Mouse (Mus musculus) T-helper 17 cell (primary cell): ENCODE data around the gene Thap3.

Experiments used
- in situ Hi-C, 2 experiments: fragments of 300-600 bp; cut with MboI, MseI; formaldehyde crosslinking; loops; 1 replicate in 1 of 2; 2 replicates in 1 of 2; pipeline ENCODE4 v1.15.1; 2025; ENCODE audit warnings: high pct_unique_total_duplicates in 2 of 2

Thap3 gene

DNA sequence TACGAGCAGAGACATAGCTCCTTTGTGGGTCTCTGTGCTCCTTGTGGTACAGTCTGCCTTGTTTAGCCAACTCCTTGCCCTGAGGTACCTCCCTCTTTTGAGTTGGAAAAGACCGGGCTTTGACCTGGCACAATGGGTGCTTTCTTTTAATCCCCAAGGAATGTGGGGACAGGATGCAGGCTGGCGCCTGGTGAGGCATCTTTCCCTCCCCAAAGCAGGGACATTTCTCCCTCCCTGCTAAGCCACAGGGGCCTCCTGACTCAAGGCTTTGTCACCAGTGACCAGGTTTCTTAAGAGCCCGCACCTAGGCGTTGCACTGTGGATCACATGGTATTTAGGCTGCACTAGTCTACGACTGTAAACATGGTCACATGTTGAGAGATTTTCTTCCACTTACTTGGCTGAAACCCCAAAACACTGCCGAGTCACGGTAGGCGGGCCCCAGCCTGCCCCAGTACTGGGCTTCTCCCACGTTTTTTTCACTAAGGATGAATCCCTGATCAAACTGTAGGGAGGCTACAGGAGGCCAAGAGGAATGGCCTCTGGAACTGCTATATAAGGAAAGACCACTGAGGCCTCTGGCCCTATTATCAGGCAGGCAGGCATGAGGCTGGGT lies 21.4 kb upstream of the Thap3 start:
- in situ Hi-C loops, result loop anchor here in 1 of 2 experiments (5.0 to 10.0 kb wide), 3 partner anchors 148 to 1215 kb away; partner anchors contain the start of genes Camta1 and Vamp3

DNA sequence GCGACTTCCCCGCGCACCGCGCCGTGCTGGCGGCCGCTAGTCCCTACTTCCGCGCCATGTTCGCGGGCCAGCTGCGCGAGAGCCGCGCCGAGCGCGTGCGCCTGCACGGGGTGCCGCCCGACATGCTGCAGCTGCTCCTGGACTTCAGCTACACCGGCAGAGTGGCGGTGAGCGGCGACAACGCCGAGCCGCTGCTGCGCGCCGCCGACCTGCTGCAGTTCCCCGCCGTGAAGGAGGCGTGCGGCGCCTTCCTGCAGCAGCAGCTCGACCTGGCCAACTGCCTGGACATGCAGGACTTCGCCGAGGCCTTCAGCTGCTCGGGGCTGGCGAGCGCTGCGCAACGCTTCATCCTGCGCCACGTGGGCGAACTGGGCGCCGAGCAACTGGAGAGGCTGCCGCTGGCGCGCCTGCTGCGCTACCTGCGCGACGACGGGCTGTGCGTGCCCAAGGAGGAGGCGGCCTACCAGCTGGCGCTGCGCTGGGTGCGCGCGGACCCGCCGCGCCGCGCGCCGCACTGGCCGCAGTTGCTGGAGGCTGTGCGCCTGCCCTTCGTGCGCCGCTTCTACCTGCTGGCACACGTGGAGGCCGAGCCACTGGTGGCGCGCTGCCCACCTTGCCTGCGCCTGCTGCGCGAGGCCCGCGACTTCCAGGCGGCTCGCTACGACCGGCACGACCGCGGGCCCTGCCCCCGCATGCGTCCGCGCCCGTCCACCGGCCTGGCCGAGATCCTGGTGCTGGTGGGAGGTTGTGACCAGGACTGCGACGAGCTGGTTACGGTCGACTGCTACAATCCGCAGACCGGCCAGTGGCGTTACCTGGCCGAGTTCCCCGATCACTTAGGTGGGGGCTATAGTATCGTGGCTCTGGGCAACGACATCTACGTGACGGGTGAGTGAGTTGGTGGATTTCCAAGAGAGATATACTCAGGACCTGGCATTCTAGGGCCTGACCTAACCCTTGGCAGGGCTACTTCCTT lies 20.6 kb upstream of the Thap3 start:
- in situ Hi-C loops, result loop anchor here (5.0 to 10.0 kb wide), 4 partner anchors 147 to 1215 kb away; partner anchors contain the start of genes Camta1 (in 1 of the 2), Park7 (in 1 of the 2), Tnfrsf9 (in 1 of the 2) and Vamp3 (in 1 of the 2)

DNA sequence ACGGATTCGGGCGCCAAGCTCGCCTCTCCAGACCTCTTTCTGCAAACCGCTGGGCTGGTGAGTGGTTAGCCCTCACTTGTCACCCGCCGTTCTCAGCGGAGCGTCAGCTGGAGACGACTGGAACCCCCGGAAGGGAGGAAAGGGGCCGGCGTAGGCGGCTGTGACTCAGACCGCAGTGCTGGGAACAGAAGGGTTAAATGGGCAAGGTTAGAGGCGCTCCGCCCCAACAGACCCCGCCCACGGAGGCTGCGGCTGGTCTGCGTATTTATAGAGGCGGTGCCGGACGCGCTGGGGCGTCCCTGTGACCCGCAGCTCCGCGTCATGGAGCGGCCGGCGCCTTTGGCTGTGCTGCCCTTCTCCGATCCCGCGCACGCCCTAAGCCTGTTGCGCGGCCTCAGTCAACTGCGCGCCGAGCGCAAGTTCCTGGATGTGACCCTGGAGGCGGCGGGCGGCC lies 19.9 kb upstream of the Thap3 start, which contains the start of gene Klhl21:
Gene Klhl21, plus strand, starts transcription at position 182 of the 454 bp plus-strand sequence.
- in situ Hi-C loops, result loop anchor here in 1 of 2 experiments (10.0 kb wide), 1 partner anchor 1094 kb away; the partner anchor contains the start of genes Park7 and Tnfrsf9

DNA sequence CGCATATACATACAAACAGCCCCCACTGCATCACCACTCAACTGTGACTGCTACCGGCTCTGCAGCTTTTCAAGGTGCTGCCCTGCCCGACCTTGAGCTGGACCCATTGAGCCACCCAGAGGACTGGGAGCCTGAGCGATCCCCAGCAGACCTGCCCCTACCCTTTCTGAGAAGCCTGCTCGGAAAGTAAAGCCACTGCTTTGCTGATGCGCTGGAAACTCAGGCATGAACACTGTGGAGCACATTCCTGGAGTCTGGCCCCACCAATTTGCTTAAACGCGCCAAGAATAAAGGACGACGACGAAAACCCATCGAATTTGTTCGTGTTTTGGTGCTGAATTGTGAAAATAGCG lies 19.3 kb upstream of the Thap3 start:
- in situ Hi-C loops, result loop anchor here in 1 of 2 experiments (10.0 kb wide), 1 partner anchor 1093 kb away; the partner anchor contains the start of genes Park7 and Tnfrsf9

- in situ Hi-C loops, result loop anchor here in 1 of 2 experiments (10.0 kb wide), 1 partner anchor 1093 kb away; the partner anchor contains the start of genes Park7 and Tnfrsf9
Measured at GRCm38 (mm10) chr4:152007481-152008147, 18.8 kb upstream of the Thap3 start.

GRCm38 (mm10) chr4:152006812-152007211 lies 18.0 kb upstream of the Thap3 start:
- in situ Hi-C loops, result loop anchor here in 1 of 2 experiments (10.0 kb wide), 1 partner anchor 1092 kb away; the partner anchor contains the start of genes Park7 and Tnfrsf9

- in situ Hi-C loops, result loop anchor here in 1 of 2 experiments (10.0 kb wide), 1 partner anchor 1091 kb away; the partner anchor contains the start of genes Park7 and Tnfrsf9
Measured at GRCm38 (mm10) chr4:152006137-152006536, 17.3 kb upstream of the Thap3 start.

GRCm38 (mm10) chr4:152002063-152002462 lies 13.3 kb upstream of the Thap3 start:
- in situ Hi-C loops, result loop anchor here in 1 of 2 experiments (10.0 kb wide), 1 partner anchor 1087 kb away; the partner anchor contains the start of genes Park7 and Tnfrsf9

GRCm38 (mm10) chr4:152001335-152001734 lies 12.5 kb upstream of the Thap3 start:
- in situ Hi-C loops, result loop anchor here in 1 of 2 experiments (10.0 kb wide), 1 partner anchor 1087 kb away; the partner anchor contains the start of genes Park7 and Tnfrsf9

GRCm38 (mm10) chr4:152000906-152001305 lies 12.1 kb upstream of the Thap3 start:
- in situ Hi-C loops, result loop anchor here in 1 of 2 experiments (10.0 kb wide), 1 partner anchor 1086 kb away; the partner anchor contains the start of genes Park7 and Tnfrsf9

- in situ Hi-C loops, result loop anchor here (25.0 kb wide), 2 partner anchors 1762 to 1963 kb away; partner anchors contain the start of genes A430005L14Rik (in 1 of the 2) and Eno1 (in 1 of the 2)
Measured at GRCm38 (mm10) chr4:151999481-151999880, 10.7 kb upstream of the Thap3 start.

- in situ Hi-C loops, result loop anchor here (25.0 kb wide), 2 partner anchors 1760 to 1965 kb away; partner anchors contain the start of genes A430005L14Rik (in 1 of the 2) and Eno1 (in 1 of the 2)
Measured at GRCm38 (mm10) chr4:151997701-151998100, 8.9 kb upstream of the Thap3 start.

GRCm38 (mm10) chr4:151996951-151997222 lies 8.1 kb upstream of the Thap3 start:
- in situ Hi-C loops, result loop anchor here (25.0 kb wide), 2 partner anchors 1760 to 1965 kb away; partner anchors contain the start of genes A430005L14Rik (in 1 of the 2) and Eno1 (in 1 of the 2)

GRCm38 (mm10) chr4:151996173-151996950 lies 7.6 kb upstream of the Thap3 start, which contains the start of gene Phf13:
Phf13 (minus strand) TSS chr4:151996258.
- in situ Hi-C loops, result loop anchor here (25.0 kb wide), 2 partner anchors 1759 to 1966 kb away; partner anchors contain the start of genes A430005L14Rik (in 1 of the 2) and Eno1 (in 1 of the 2)

GRCm38 (mm10) chr4:151995371-151996172 lies 6.8 kb upstream of the Thap3 start:
- in situ Hi-C loops, result loop anchor here (25.0 kb wide), 2 partner anchors 1758 to 1967 kb away; partner anchors contain the start of genes A430005L14Rik (in 1 of the 2) and Eno1 (in 1 of the 2)

GRCm38 (mm10) chr4:151994228-151995171 lies 5.7 kb upstream of the Thap3 start:
- in situ Hi-C loops, result loop anchor here (25.0 kb wide), 2 partner anchors 1757 to 1968 kb away; partner anchors contain the start of genes A430005L14Rik (in 1 of the 2) and Eno1 (in 1 of the 2)

DNA sequence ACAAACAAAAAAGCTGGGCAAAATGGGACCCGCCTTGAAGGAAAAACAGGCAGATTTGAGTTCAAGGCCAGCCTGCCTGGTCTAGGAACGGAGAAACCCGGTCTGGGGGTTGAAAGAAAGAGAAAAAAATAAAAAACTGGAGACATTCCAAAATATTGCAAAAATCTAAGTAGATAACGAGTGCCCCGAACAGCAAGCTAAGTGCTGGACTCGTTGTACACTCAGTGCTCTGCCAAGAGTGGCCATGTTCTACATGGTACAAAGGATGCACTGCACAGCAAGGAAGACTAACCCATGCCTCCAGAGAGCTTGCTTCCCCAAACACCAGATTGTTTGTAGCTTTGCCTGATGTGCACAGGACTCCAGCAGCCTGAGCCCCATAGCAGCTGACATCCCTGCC lies 4.2 kb upstream of the Thap3 start:
- in situ Hi-C loops, result loop anchor here (25.0 kb wide), 2 partner anchors 1756 to 1969 kb away; partner anchors contain the start of genes A430005L14Rik (in 1 of the 2) and Eno1 (in 1 of the 2)
